Mouse (Mus musculus): Measurements from ENCODE around the gene Actb.
"Not testable (repeated sequence)": the region's sequence is repeated elsewhere in the genome, so short reads cannot be mapped to it uniquely, and the experiment has no call there.

The Actb gene

GRCm38 (mm10) chr5:142901355-142901802 is 5.2 kb downstream of the Actb start:
- peak; percentile 79 for DNase-seq

- no peak for DNase-seq
Measured at GRCm38 (mm10) chr5:142900651-142901050, 5.9 kb downstream of the Actb start.

GRCm38 (mm10) chr5:142899932-142900533 is 6.5 kb downstream of the Actb start:
- no peak for DNase-seq

GRCm38 (mm10) chr5:142899057-142899601 is 7.4 kb downstream of the Actb start:
- no peak for DNase-seq

- DNase-seq = no peak
Measured at GRCm38 (mm10) chr5:142898316-142898715, 8.2 kb downstream of the Actb start.

GRCm38 (mm10) chr5:142897568-142898248 is 8.8 kb downstream of the Actb start:
- no peak for DNase-seq

GRCm38 (mm10) chr5:142896713-142897112 is 9.8 kb downstream of the Actb start:
- DNase-seq = no peak

- DNase-seq = no peak
Measured at GRCm38 (mm10) chr5:142896192-142896591, 10.4 kb downstream of the Actb start.

- DNase-seq = peak; percentile 95
Measured at GRCm38 (mm10) chr5:142894918-142895613, 11.5 kb downstream of the Actb start, which contains the start of gene Fbxl18. TSS of gene Fbxl18 (minus strand) at chr5:142895421.

- no peak for DNase-seq
Measured at GRCm38 (mm10) chr5:142891396-142891795, 15.2 kb downstream of the Actb start.

- DNase-seq = not testable (repeated sequence)
Measured at GRCm38 (mm10) chr5:142887533-142887932, 19.0 kb downstream of the Actb start.

- DNase-seq = peak; percentile 4
Measured at GRCm38 (mm10) chr5:142886761-142887160, 19.8 kb downstream of the Actb start.

GRCm38 (mm10) chr5:142886181-142886580 is 20.4 kb downstream of the Actb start:
- DNase-seq = no peak

GRCm38 (mm10) chr5:142882471-142882870 is 24.1 kb downstream of the Actb start:
- no peak for DNase-seq

GRCm38 (mm10) chr5:142881936-142882335 is 24.6 kb downstream of the Actb start:
- peak; percentile 65 for DNase-seq

GRCm38 (mm10) chr5:142880806-142881516 is 25.6 kb downstream of the Actb start:
- DNase-seq = peak; percentile 72

GRCm38 (mm10) chr5:142880246-142880645 is 26.3 kb downstream of the Actb start:
- DNase-seq = no peak

- peak; percentile 92 for DNase-seq
Measured at GRCm38 (mm10) chr5:142879318-142880175, 27.0 kb downstream of the Actb start.

GRCm38 (mm10) chr5:142878570-142878969 is 28.0 kb downstream of the Actb start:
- DNase-seq = no peak

- peak; percentile 90 for DNase-seq
Measured at GRCm38 (mm10) chr5:142877337-142878280, 28.9 kb downstream of the Actb start.

GRCm38 (mm10) chr5:142876896-142877295 is 29.7 kb downstream of the Actb start:
- DNase-seq = no peak

Measured in kidney, postnatal 10 days (tissue).